Mouse (Mus musculus) small intestine, adult 2 months (tissue): ENCODE measurements around the gene Lmx1b. TPM values are rescaled to one million over a fixed set of nuclear protein-coding genes. Genes with fewer than 3 reads are reported as not detected.

Experiments
- H3K27ac ChIP-seq: fragments of 200-500 bp; 2 replicates; pipeline ENCODE4 v1.5.1; 2012; ENCODE audit warnings: low read depth, low read length, control low read depth, inconsistent platforms; ENCODE audit not compliant: insufficient read depth
- H3K27me3 ChIP-seq: fragments of 200-500 bp; 2 replicates; pipeline ENCODE4 v1.6.1; 2012; ENCODE audit warnings: mild to moderate bottlenecking, moderate library complexity, low read length, inconsistent platforms; ENCODE audit not compliant: control insufficient read depth, insufficient read depth
- H3K36me3 ChIP-seq: fragments of 200-500 bp; 2 replicates; pipeline ENCODE4 v1.6.1; 2012; ENCODE audit warnings: mild to moderate bottlenecking, low read length, control low read depth, inconsistent platforms; ENCODE audit not compliant: control insufficient read depth, insufficient read depth
- H3K4me1 ChIP-seq: fragments of 200-500 bp; 2 replicates; pipeline ENCODE4 v1.6.1; 2012; ENCODE audit warnings: low read length, inconsistent platforms, mixed read lengths; ENCODE audit not compliant: control insufficient read depth, insufficient read depth, insufficient read length
- H3K4me3 ChIP-seq: fragments of 200-500 bp; 2 replicates; pipeline ENCODE4 v1.5.1; 2012; ENCODE audit warnings: low read depth, mild to moderate bottlenecking, control low read depth, inconsistent platforms, low read length, moderate library complexity
- CTCF ChIP-seq: fragments of 200-500 bp; IDR thresholded peaks from 2 replicates; pipeline ENCODE4 v1.5.1; 2012; ENCODE audit warnings: low read depth, mild to moderate bottlenecking, control low read depth, inconsistent platforms, low read length, moderate library complexity, mixed read lengths; ENCODE audit not compliant: insufficient replicate concordance, insufficient read length; ENCODE audit errors: extremely low read depth
- POLR2A ChIP-seq: fragments of 200-500 bp; IDR thresholded peaks from 2 replicates; pipeline ENCODE4 v1.6.1; 2012; ENCODE audit warnings: low read depth, mild to moderate bottlenecking, control low read depth, inconsistent platforms, low read length, moderate library complexity
- WGBS: fragments of 180-500 bp; shearing (Covaris S2); methylation state at CpG from one replicate; pipeline ENCODE4 v1.1.7; 2018; 5-methylcytosine and 5-hydroxymethylcytosine counted together
- polyA plus RNA-seq: library from polyadenylated mRNA; depleted of rRNA; stranded (reverse); fragments of >200 nt; gene quantifications from 2 replicates; pipeline ENCODE4 v1.2.3, GENCODE M21; 2012; rRNA removed

Lmx1b gene
- polyA plus RNA-seq, 1 experiment, result 0.10 TPM

- TF ChIP-seq CTCF, result no peak
- no peak for TF ChIP-seq POLR2A
- no peaks in the 10 kb centered on the region for H3K27me3 ChIP-seq
- H3K36me3 ChIP-seq, result no peaks in the 10 kb centered on the region
- H3K4me3 ChIP-seq, result no peak overlapping the region
- WGBS, result 32% methylated on average over 19 of the region's 19 CpGs
- H3K27ac ChIP-seq, result no peak overlapping the region
- H3K4me1 ChIP-seq, result no peaks in the 10 kb centered on the region
Observed at GRCm38 (mm10) chr2:33515856-33516255, 124.5 kb downstream of the Lmx1b start.

GRCm38 (mm10) chr2:33515431-33515830 is 124.9 kb downstream of the Lmx1b start:
- TF ChIP-seq POLR2A (no peak), CTCF (no peak)
- Histone ChIP-seq H3K27me3 (no peaks in the 10 kb centered on the region), H3K27ac (no peak overlapping the region), H3K4me3 (no peak overlapping the region), H3K4me1 (no peaks in the 10 kb centered on the region), H3K36me3 (no peaks in the 10 kb centered on the region)
- WGBS, result 43% methylated on average over 8 of the region's 8 CpGs

Other genes starting within 250 kb of the Lmx1b start
- 3.6 and 4.2 TPM in 2 replicates for gene Zbtb34, start 209.2 kb downstream of the Lmx1b start, polyA plus RNA-seq
- 4.2 and 7.7 TPM in 2 replicates for gene Zbtb43, start 172.0 kb downstream of the Lmx1b start, polyA plus RNA-seq
- 7.3 and 7.9 TPM in 2 replicates for gene Mvb12b, start 247.4 kb upstream of the Lmx1b start, polyA plus RNA-seq